Mouse (Mus musculus) heart, embryonic 11.5 days (tissue): ENCODE results near the gene Dnajc13. TPM values are rescaled to one million over a fixed set of nuclear protein-coding genes. Genes with fewer than 3 reads are reported as not detected.

ENCODE experiments used
- ATAC-seq: fragments of 200-750 bp; cut with Nextera tagmentation; replicated peaks from 2 replicates; pipeline ENCODE4 v1.8.0; 2017; ENCODE audit warnings: moderate library complexity; ENCODE audit not compliant: insufficient number of reproducible peaks, low FRiP score, low TSS enrichment
- H3K27ac ChIP-seq: fragments of 300-500 bp; sonication (generic); 2 replicates; pipeline ENCODE4 v1.5.1; 2014; ENCODE audit warnings: mild to moderate bottlenecking, low read depth, low read length
- H3K27me3 ChIP-seq: fragments of 300-500 bp; sonication (generic); 2 replicates; pipeline ENCODE4 v1.6.1; 2014; ENCODE audit warnings: mild to moderate bottlenecking, low read length, mixed read lengths; ENCODE audit not compliant: control insufficient read depth, insufficient read depth
- H3K36me3 ChIP-seq: fragments of 300-500 bp; sonication (generic); 2 replicates; pipeline ENCODE4 v1.6.1; 2014; ENCODE audit warnings: mild to moderate bottlenecking, low read length, moderate library complexity, mixed read lengths; ENCODE audit not compliant: control insufficient read depth, insufficient read depth
- H3K4me1 ChIP-seq: fragments of 300-500 bp; sonication (generic); 2 replicates; pipeline ENCODE4 v1.6.1; 2014; ENCODE audit warnings: low read length; ENCODE audit not compliant: control insufficient read depth, insufficient read depth
- H3K4me2 ChIP-seq: fragments of 300-500 bp; sonication (generic); 2 replicates; pipeline ENCODE4 v1.6.1; 2014; ENCODE audit warnings: mild to moderate bottlenecking, moderate library complexity
- H3K4me3 ChIP-seq: fragments of 300-500 bp; sonication (generic); 2 replicates; pipeline ENCODE4 v1.5.1; 2014; ENCODE audit warnings: low read depth, low read length
- H3K9ac ChIP-seq: fragments of 300-500 bp; sonication (generic); 2 replicates; pipeline ENCODE4 v1.6.1; 2014; ENCODE audit warnings: mild to moderate bottlenecking, low read depth, low read length, moderate library complexity
- H3K9me3 ChIP-seq: fragments of 300-500 bp; sonication (generic); replicated peaks from 2 replicates; pipeline ENCODE4 v1.6.1; 2016; ENCODE audit warnings: low read length; ENCODE audit not compliant: control insufficient read depth
- WGBS: fragments of 180-500 bp; shearing (Covaris S2); extraction: QIAGEN DNeasy Blood & Tissue Kit; methylation state at CpG from one replicate; pipeline ENCODE4 v1.1.7; 2014; ENCODE audit not compliant: insufficient replicate concordance; 5-methylcytosine and 5-hydroxymethylcytosine counted together
- polyA plus RNA-seq: library from polyadenylated mRNA; unstranded; fragments of >200 nt; fragmentation: Nextera tagmentation; extraction: Ambion mirVana; gene quantifications from 2 replicates; pipeline ENCODE4 v1.2.1, GENCODE M21; 2014

Dnajc13 gene
- polyA plus RNA-seq, 1 experiment from 2014 or later: 31.9 TPM

DNA sequence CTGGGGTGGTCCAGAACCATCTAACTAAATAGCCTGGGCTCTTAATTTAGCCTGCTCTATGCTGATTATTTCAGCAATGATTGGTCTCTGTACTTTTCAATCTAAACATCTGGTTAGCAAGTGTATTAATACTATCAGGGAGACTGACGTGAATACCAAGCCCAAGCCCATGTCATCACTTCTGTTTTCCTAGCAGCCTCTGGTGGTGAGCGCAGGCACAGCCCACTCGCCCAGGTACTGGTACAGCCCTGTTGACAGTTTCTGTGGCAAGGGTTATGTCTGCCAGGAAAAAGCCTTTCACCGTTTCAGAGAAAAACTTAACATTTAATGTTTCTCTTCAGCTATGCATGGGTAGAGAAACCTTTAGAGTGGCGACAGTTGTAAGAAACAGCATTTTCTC, 98.5 kb downstream of the Dnajc13 start:
- Histone ChIP-seq H3K9me3 (no peaks in the 10 kb centered on the region), H3K27ac (no peak overlapping the region), H3K27me3 (no peaks in the 10 kb centered on the region), H3K4me3 (no peak overlapping the region), H3K9ac (no peak overlapping the region), H3K36me3 (peaks cover 37% of the 10 kb centered on the region), H3K4me1 (no peaks in the 10 kb centered on the region), H3K4me2 (no peak overlapping the region)
- WGBS: 82% methylated on average over 5 of the region's 5 CpGs
- ATAC-seq: no peak

DNA sequence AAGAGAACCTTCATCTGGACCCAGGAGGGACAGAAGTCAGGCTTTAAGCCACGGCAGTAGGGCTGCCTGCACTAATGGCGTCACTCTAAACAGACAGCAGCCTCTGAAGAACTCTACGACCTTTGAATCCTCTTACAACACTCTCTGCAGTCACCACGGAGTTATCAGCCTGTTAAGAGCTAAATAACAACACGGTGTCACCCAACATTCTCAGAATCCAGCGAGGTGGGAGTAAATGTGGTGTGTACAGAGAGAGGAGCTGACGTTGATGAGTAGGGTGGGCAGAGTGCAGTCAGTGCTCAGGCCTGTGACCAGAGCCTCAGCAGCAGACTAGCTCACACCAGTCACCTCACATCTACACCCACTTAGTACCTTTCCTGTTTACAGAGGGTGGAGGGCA, 101.6 kb downstream of the Dnajc13 start:
- WGBS: 61% methylated on average over 7 of the region's 7 CpGs
- H3K36me3 ChIP-seq: peaks cover 37% of the 10 kb centered on the region
- ATAC-seq: no peak

DNA sequence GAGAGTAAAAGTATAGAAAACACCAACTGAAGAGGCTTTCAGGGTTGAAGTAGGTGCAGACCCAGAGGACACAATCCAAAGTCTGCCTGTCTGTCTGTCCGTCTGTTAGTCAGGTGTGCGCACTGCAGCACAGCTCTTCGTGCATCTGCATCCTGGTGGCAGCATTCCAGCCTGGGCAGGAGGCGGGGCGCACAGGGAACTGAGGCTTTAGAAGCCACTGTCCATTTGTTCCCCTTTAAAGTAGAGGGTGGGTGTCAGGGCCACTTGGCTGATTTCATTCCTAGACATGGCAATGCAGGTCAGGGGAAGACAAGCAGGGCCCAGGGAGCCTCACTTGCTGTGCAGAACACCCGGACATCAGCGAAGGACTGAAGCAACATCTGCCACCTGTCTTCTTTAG, 105.4 kb downstream of the Dnajc13 start:
- H3K4me2 ChIP-seq: no peak overlapping the region
- no peak for ATAC-seq
- H3K36me3 ChIP-seq: peaks cover 42% of the 10 kb centered on the region
- H3K27me3 ChIP-seq: no peaks in the 10 kb centered on the region
- H3K9me3 ChIP-seq: no peaks in the 10 kb centered on the region
- H3K27ac ChIP-seq: no peak overlapping the region
- WGBS: 98% methylated on average over 7 of the region's 7 CpGs
- no peak overlapping the region for H3K4me3 ChIP-seq
- no peaks in the 10 kb centered on the region for H3K4me1 ChIP-seq
- no peak overlapping the region for H3K9ac ChIP-seq

More for the DNA sequence above, 101.6 kb downstream of the Dnajc13 start:
- Histone ChIP-seq H3K9ac (no peak overlapping the region), H3K4me2 (no peak overlapping the region), H3K9me3 (no peaks in the 10 kb centered on the region), H3K4me1 (no peaks in the 10 kb centered on the region), H3K27me3 (no peaks in the 10 kb centered on the region), H3K27ac (no peak overlapping the region; the same call in 1 of the 2 replicates), H3K4me3 (no peak overlapping the region)

DNA sequence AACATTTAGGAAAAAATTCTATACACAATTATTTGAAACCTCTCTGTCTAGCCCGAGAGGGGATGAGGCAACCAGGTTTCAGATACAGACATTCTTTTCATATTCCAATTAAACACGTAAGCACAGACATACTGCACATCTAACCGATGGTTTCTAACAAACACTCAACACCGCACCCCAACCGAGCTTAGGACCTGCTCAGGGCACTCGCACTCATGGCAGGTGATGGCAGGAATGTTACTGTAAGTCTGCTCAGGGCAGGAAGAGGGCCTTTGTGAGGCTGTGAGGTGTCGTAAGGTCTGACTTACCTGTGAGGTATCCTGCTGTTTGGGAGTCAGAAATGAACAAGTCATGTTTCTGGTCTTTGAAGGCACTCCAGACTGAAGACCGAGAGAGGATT, 106.2 kb downstream of the Dnajc13 start:
- Histone ChIP-seq H3K4me1 (no peaks in the 10 kb centered on the region), H3K27me3 (no peaks in the 10 kb centered on the region), H3K4me2 (no peak overlapping the region), H3K4me3 (no peak overlapping the region), H3K9ac (no peak overlapping the region), H3K9me3 (no peaks in the 10 kb centered on the region), H3K36me3 (peaks cover 37% of the 10 kb centered on the region), H3K27ac (no peak overlapping the region)
- WGBS: 95% methylated on average over 8 of the region's 8 CpGs
- ATAC-seq: no peak

DNA sequence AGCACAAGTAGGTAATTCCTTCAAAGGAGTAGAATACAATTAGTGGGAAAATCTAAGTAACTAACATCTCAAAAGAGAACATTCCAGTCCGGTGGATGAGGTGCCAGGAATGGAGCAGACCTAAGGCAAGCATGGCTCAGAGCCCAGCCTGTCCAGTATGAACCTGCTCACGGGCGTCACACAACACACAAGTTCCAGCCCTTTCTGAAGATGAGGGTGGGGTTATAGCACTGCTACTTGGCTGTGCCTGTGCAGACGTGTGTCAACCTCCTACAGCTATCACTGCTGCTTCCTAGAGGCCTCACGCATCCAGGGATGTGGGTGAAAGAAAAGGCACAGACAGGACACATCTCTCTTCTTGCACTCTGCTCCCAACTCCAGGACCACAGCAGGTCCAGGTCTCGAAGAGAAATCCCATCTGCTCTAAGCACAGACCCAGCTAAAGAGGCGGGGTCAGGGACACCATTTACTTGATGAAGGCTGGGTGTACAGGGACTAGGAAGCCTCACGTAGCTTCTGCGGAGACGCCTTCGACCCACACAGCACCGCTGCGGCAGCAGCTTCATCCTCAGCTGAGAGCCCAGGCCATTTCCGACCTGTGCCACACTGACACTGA, 107.5 kb downstream of the Dnajc13 start:
- ATAC-seq: no peak
- WGBS: 91% methylated on average over 14 of the region's 14 CpGs
- Histone ChIP-seq H3K9ac (no peak overlapping the region), H3K27me3 (no peaks in the 10 kb centered on the region), H3K36me3 (peaks cover 42% of the 10 kb centered on the region), H3K27ac (no peak overlapping the region), H3K4me3 (no peak overlapping the region), H3K4me2 (no peak overlapping the region), H3K9me3 (no peaks in the 10 kb centered on the region), H3K4me1 (no peaks in the 10 kb centered on the region)

DNA sequence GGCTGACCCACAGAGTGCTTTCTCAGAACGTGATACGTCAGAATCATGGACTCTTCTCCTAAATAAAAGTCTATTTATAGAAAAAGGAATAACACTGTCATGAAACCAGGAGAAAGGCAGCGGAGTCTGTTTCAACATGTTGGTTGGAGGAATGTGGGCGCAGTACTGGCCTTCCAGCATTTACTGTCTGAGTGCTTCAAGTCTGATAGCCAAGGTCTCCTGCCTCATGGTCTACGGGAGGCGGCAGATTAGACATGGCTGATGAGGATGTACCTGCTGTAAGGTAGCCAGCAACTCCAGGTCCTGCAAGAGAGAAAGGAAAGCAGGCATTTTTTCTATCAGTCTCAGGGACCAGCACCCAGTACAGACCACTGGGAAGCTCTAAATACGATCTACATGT, 110.6 kb downstream of the Dnajc13 start:
- Histone ChIP-seq H3K36me3 (peaks cover 36% of the 10 kb centered on the region), H3K4me1 (no peaks in the 10 kb centered on the region), H3K27me3 (no peaks in the 10 kb centered on the region), H3K9me3 (no peaks in the 10 kb centered on the region), H3K9ac (no peak overlapping the region), H3K4me3 (no peak overlapping the region), H3K27ac (no peak overlapping the region), H3K4me2 (no peak overlapping the region)
- no peak for ATAC-seq
- 93% methylated on average over 7 of the region's 7 CpGs for WGBS

DNA sequence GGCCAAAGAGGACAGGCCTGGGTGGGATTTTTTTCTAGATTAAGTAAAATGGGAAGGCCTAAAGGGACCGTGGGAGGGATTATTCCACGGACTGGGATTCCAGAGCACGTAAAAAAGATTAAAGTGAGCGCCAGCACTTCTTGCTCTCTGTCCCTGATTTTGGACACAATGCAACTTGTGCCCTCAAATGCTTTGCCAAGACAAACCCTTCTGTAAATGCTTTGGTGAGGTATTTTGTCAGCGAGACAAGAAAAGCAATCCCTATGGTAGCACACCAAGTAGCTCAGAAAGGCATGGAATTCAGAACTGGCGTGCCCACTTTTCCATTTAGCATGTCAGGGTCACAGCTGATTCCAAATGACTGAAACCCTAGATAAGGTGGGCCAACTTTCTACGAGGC, 113.8 kb downstream of the Dnajc13 start:
- Histone ChIP-seq H3K27ac (no peak overlapping the region), H3K9ac (no peak overlapping the region), H3K9me3 (no peaks in the 10 kb centered on the region), H3K36me3 (peaks cover 15% of the 10 kb centered on the region), H3K4me1 (no peaks in the 10 kb centered on the region), H3K4me2 (no peak overlapping the region), H3K4me3 (no peak overlapping the region), H3K27me3 (no peaks in the 10 kb centered on the region)
- ATAC-seq: no peak
- WGBS: 86% methylated on average over 7 of the region's 7 CpGs

DNA sequence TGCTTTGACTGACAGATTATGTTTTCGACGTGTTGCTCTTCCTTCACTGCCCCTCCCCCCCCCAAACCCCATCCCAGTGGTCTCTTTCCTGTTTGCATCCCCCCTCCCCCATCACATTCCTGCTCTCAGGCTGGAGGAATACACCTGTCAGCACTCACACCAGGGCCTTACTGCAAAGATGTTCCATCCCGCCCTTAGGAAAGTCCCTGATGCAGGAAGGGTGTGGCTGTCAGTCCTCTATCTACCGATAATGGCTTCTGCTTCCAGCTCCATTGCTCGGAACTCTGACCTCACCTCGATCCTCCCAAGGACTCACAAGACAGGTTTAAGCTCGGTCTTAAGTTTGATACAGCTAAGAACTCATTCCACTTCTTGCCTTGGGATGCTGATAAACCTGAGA, 116.0 kb downstream of the Dnajc13 start:
- Histone ChIP-seq H3K4me2 (no peak overlapping the region), H3K4me3 (no peak overlapping the region), H3K27ac (no peak overlapping the region), H3K4me1 (no peaks in the 10 kb centered on the region), H3K9ac (no peak overlapping the region), H3K9me3 (no peaks in the 10 kb centered on the region), H3K27me3 (no peaks in the 10 kb centered on the region), H3K36me3 (peaks cover 8% of the 10 kb centered on the region)
- no peak for ATAC-seq
- 60% methylated on average over 7 of the region's 7 CpGs for WGBS

DNA sequence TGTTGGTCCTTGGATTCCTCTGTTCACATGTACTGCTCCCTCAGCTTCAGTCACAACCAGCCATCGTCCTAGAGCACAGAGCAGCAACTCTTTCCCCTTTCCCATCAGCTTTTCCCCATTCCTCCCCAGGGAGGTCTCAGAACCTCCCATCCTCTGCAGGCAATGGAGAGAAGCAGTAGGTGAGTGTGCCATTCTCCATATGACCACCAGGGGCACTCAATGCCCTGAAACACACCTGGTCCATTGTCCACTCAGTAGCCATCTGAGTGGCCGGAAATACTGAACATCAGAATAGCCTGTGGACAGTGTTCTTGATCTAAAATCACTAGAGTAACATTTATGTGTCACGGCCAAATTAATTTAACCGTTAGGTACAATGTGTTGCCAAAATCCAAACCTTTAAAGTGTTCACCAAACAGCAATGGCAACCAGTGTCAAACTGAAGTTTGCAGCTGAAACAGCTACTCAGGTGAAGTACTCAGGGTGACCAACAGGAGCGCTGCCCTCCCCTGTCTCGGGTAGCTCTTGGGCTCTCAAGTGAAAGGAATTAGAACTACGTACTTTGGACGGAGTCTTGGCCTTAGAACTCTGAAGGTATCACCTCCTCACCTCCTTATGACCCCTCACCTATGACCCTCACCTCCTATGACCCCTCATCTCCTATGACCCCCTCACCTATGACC, 118.3 kb downstream of the Dnajc13 start:
- WGBS: 83% methylated on average over 8 of the region's 8 CpGs
- H3K9me3 ChIP-seq: no peaks in the 10 kb centered on the region; the same call in 1 of the 2 replicates
- no peak for ATAC-seq

More for the DNA sequence above, 118.3 kb downstream of the Dnajc13 start:
- Histone ChIP-seq H3K36me3 (no peaks in the 10 kb centered on the region), H3K4me1 (no peaks in the 10 kb centered on the region), H3K9ac (no peak overlapping the region), H3K27me3 (no peaks in the 10 kb centered on the region), H3K27ac (no peak overlapping the region), H3K4me2 (no peak overlapping the region), H3K4me3 (no peak overlapping the region)
